Mouse (Mus musculus) erythroblast, embryonic 14.5 days (primary cell): ENCODE data around the gene Meiob.

Experiments used
- GATA1 ChIP-seq: IDR thresholded peaks from 2 replicates; pipeline ENCODE4 v1.6.1; 2012; ENCODE audit warnings: low read length, inconsistent platforms, mixed read lengths
- TAL1 ChIP-seq: IDR thresholded peaks from 3 replicates; pipeline ENCODE4 v1.6.1; 2012; ENCODE audit warnings: low read length, inconsistent platforms, mixed read lengths

GRCm38 (mm10) chr17:24812215-24812614 lies 8.1 kb downstream of the Meiob start:
- TF ChIP-seq TAL1 (no peak), GATA1 (no peak)
